Mouse (Mus musculus): ENCODE results near the gene Olfr175-ps1. TPM values are rescaled to one million over a fixed set of nuclear protein-coding genes. Genes with fewer than 3 reads are reported as not detected.

Olfr175-ps1 gene
- polyA plus RNA-seq (2012; ENCODE audit: insufficient read depth, insufficient read length, missing spikeins) = not detected in 2 replicates

DNA sequence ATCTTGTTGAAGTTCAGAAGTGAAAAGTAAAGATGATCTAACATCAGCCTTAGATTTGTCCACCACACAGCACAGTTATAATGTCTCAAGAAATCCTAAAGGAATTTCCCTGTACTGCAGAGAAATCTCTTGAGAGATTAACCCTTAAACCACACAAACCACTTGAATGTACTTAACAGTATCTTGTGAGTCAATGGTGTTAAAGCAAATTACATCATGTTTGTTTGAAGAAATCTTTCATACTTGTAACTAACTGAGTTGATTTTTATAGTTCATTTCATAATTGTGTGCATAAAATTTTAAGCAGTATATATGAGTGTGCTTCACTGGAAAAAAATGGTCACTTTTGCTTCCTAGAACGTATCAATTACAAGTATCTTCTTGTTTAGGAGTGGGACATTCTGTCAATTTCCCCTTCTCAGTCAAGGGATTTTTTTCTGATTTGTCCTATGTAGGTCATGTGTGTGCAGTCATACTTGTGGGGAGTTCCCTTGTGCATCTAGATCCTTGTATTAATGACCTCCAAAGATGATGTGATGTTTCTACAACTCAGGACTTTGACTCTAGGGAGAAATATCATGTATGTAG lies at the start of gene Olfr175-ps1:
TSS of gene Olfr175-ps1 (minus strand) at position 51 of the 588 bp plus-strand sequence.
- H3K4me3 ChIP-seq (ENCODE audit: insufficient read depth, low read length) = no peak within 1 kb of the TSS
- no peak within 1 kb of the TSS for H3K27ac ChIP-seq (ENCODE audit: insufficient read depth, low read depth, low read length)
- TF ChIP-seq CTCF (IDR thresholded peaks at IDR 0.05; ENCODE audit: low read depth, low read length) = no peak
- TF ChIP-seq POLR2A (IDR thresholded peaks at IDR 0.05; ENCODE audit: borderline replicate concordance, low read depth, low read length) = no peak
- no peaks in the 10 kb centered on the region for H3K4me1 ChIP-seq (ENCODE audit: control insufficient read depth, insufficient read depth, low read length)

DNA sequence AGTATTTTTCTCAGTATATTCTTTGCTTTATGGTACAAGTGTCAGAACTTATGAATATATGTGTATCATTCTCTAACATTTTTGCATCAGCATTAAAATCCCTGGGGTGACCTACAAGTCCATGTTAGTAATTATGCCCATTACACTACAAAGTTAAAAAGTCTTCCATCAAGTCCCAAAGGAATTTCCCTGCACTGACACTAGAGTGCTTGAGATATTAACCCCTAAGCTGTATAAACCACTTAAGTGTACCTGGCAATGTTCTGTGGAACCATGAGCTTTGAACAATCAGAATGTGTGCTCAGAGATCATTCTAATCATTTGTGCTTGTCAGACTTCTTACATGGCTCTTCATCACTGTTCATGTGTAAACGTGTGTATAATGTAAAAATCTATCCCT lies 48.1 kb upstream of the Olfr175-ps1 start, which contains the start of gene Olfr177:
TSS of gene Olfr177 (minus strand) at position 101 of the 400 bp plus-strand sequence.
- H3K4me3 ChIP-seq (ENCODE audit: insufficient read depth, low read length) = no peak within 1 kb of the TSS
- H3K4me1 ChIP-seq (ENCODE audit: control insufficient read depth, insufficient read depth, low read length) = no peaks in the 10 kb centered on the region
- TF ChIP-seq CTCF (IDR thresholded peaks at IDR 0.05; ENCODE audit: low read depth, low read length) = no peak
- H3K27ac ChIP-seq (ENCODE audit: insufficient read depth, low read depth, low read length) = no peak within 1 kb of the TSS

DNA sequence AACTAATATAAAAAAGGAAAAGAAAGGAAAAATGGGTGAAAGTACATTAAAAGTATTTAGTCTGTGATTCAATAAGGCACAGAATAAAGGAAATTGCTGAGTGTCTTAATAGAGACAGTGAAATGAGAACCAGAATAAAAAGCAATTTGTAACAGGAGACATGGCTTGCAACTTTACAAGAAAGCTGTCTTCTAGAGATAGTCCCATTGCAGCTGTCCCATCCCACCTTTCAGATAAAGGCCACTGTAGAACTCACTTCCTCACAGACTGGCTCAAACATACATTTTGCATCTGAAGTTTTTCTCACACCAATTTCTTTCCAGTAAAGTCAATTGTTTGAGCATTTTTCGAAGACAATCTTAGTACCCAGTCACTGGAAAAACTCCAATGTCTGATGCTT lies 34.9 kb upstream of the Olfr175-ps1 start:
- Histone ChIP-seq H3K4me1 (ENCODE audit: control insufficient read depth, insufficient read depth, low read length) (no peaks in the 10 kb centered on the region), H3K4me3 (ENCODE audit: insufficient read depth, low read length) (no peak overlapping the region), H3K27ac (ENCODE audit: insufficient read depth, low read depth, low read length) (no peak overlapping the region)
- no peak for TF ChIP-seq CTCF (IDR thresholded peaks at IDR 0.05; ENCODE audit: low read depth, low read length)
- TF ChIP-seq POLR2A (IDR thresholded peaks at IDR 0.05; ENCODE audit: borderline replicate concordance, low read depth, low read length) = no peak

DNA sequence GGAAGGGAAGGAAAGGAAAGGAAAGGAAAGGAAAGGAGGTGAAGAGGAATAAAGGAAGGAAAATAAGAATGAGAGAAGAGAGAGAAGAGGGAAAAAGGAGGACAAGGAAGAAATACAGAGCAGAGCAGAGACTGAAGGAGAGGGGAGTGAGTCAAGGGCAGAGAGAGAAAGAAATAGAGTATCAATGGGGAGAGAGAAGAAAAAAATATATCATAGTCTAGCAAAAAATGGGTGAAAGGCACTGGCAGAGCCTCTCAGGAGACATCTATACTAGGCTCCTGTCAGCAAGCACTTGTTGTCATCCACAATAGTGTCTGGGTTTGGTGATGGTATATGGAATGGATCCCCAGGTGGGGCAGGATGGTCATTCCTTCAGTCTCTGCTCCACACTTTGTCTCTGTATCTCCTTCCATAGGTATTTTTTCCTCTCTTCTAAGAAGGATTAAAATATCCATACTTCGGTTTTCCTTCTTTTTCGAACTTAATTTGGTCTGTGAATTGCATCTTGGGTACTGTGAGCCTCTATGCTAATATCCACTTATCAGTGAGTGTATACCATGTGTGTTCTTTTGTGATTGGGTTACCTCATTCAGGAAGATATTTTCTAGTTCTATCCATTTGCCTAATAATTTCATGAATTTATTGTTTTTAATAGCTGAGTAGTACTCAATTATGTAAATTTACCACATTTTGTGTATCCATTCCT lies 33.6 kb upstream of the Olfr175-ps1 start:
- Histone ChIP-seq H3K27ac (ENCODE audit: insufficient read depth, low read depth, low read length) (no peak overlapping the region), H3K4me3 (ENCODE audit: insufficient read depth, low read length) (no peak overlapping the region), H3K4me1 (ENCODE audit: control insufficient read depth, insufficient read depth, low read length) (no peaks in the 10 kb centered on the region)
- TF ChIP-seq CTCF (IDR thresholded peaks at IDR 0.05; ENCODE audit: low read depth, low read length) (no peak), POLR2A (IDR thresholded peaks at IDR 0.05; ENCODE audit: borderline replicate concordance, low read depth, low read length) (no peak)

DNA sequence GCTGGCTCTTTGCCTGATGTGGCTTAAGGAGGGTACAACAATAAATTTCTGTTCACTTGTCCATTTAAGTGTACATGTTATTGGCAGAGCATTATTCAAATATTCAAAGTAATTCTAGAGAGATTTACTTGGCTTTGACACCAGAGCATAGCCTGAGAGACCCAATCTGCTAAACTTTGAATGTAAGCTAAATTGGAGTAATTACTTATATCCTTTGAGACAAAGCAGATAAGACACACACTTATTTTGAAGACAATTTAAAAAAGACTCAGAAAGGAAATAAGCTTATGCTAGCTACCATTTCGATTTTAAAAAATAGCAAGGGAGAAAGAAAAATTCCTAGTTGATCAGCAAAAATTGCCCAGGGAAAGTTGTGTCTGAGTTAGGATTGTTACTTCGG lies 26.4 kb downstream of the Olfr175-ps1 start, which contains the start of gene Olfr173:
TSS of gene Olfr173 (minus strand) at position 101 of the 400 bp plus-strand sequence.
- TF ChIP-seq POLR2A (IDR thresholded peaks at IDR 0.05; ENCODE audit: borderline replicate concordance, low read depth, low read length) = no peak
- TF ChIP-seq CTCF (IDR thresholded peaks at IDR 0.05; ENCODE audit: low read depth, low read length) = no peak

More for the DNA sequence above, 26.4 kb downstream of the Olfr175-ps1 start, which contains the start of gene Olfr173:
- Histone ChIP-seq H3K27ac (ENCODE audit: insufficient read depth, low read depth, low read length) (no peak within 1 kb of the TSS), H3K4me3 (ENCODE audit: insufficient read depth, low read length) (no peak within 1 kb of the TSS), H3K4me1 (ENCODE audit: control insufficient read depth, insufficient read depth, low read length) (no peaks in the 10 kb centered on the region)

Other genes with a start within 250 kb of the Olfr175-ps1 start
- not detected in 2 replicates for gene Gm813, start 209.8 kb downstream of the Olfr175-ps1 start, polyA plus RNA-seq (2012; ENCODE audit: insufficient read depth, insufficient read length, missing spikeins)
- gene E330017A01Rik, start 188.0 kb downstream of the Olfr175-ps1 start, polyA plus RNA-seq (2012; ENCODE audit: insufficient read depth, insufficient read length, missing spikeins) = not detected in 2 replicates
- 14.9 and 17.2 TPM in 2 replicates for gene Cpox, start 156.5 kb downstream of the Olfr175-ps1 start, polyA plus RNA-seq (2012; ENCODE audit: insufficient read depth, insufficient read length, missing spikeins)
- not detected in 2 replicates for gene Gpr15, start 107.7 kb downstream of the Olfr175-ps1 start, polyA plus RNA-seq (2012; ENCODE audit: insufficient read depth, insufficient read length, missing spikeins)
- gene Cldnd1, start 98.9 kb downstream of the Olfr175-ps1 start, polyA plus RNA-seq (2012; ENCODE audit: insufficient read depth, insufficient read length, missing spikeins) = 19.7 and 24.0 TPM in 2 replicates
- not detected in 2 replicates for gene Olfr172, start 63.6 kb downstream of the Olfr175-ps1 start, polyA plus RNA-seq (2012; ENCODE audit: insufficient read depth, insufficient read length, missing spikeins)
- not detected in 2 replicates for gene Olfr173, start 26.5 kb downstream of the Olfr175-ps1 start, polyA plus RNA-seq (2012; ENCODE audit: insufficient read depth, insufficient read length, missing spikeins)
- not detected in 2 replicates for gene Olfr177, start 48.0 kb upstream of the Olfr175-ps1 start, polyA plus RNA-seq (2012; ENCODE audit: insufficient read depth, insufficient read length, missing spikeins)
- not detected in 2 replicates for gene Olfr178, start 65.3 kb upstream of the Olfr175-ps1 start, polyA plus RNA-seq (2012; ENCODE audit: insufficient read depth, insufficient read length, missing spikeins)
- not detected in 2 replicates for gene Olfr181, start 102.0 kb upstream of the Olfr175-ps1 start, polyA plus RNA-seq (2012; ENCODE audit: insufficient read depth, insufficient read length, missing spikeins)
- gene Olfr180, start 102.6 kb upstream of the Olfr175-ps1 start, polyA plus RNA-seq (2012; ENCODE audit: insufficient read depth, insufficient read length, missing spikeins) = not detected in 2 replicates
- not detected in 2 replicates for gene Olfr183, start 168.6 kb upstream of the Olfr175-ps1 start, polyA plus RNA-seq (2012; ENCODE audit: insufficient read depth, insufficient read length, missing spikeins)
- gene Olfr186, start 203.5 kb upstream of the Olfr175-ps1 start, polyA plus RNA-seq (2012; ENCODE audit: insufficient read depth, insufficient read length, missing spikeins) = not detected in 2 replicates
- gene Olfr187, start 213.0 kb upstream of the Olfr175-ps1 start, polyA plus RNA-seq (2012; ENCODE audit: insufficient read depth, insufficient read length, missing spikeins) = not detected in 2 replicates

Data from bone marrow macrophage, adult 2 months (primary cell).